Mouse (Mus musculus) spleen, adult 18-20 months (tissue): Measurements from ENCODE around the gene Pex16.

Experiments used
- DNase-seq, 2 experiments: peaks; one replicate each; pipeline ENCODE4 v3.0.0; 2022; ENCODE audit warnings: mixed read lengths in 2 of 2

Gene Pex16

GRCm38 (mm10) chr2:92370821-92371805, 3.4 kb upstream of the Pex16 start:
- peak in 1 of 2 experiments; percentile 37 for DNase-seq

GRCm38 (mm10) chr2:92371971-92372690, 2.3 kb upstream of the Pex16 start:
- DNase-seq: no peak

- no peak for DNase-seq
Observed at GRCm38 (mm10) chr2:92372767-92373436, 1.6 kb upstream of the Pex16 start.

GRCm38 (mm10) chr2:92373437-92373813, 1.1 kb upstream of the Pex16 start:
- DNase-seq: no peak

GRCm38 (mm10) chr2:92375099-92375623, 685 bp downstream of the Pex16 start:
- DNase-seq: peak; percentile 87 to 93

GRCm38 (mm10) chr2:92375788-92376187, 1.3 kb downstream of the Pex16 start:
- no peak for DNase-seq

GRCm38 (mm10) chr2:92376300-92376699, 1.8 kb downstream of the Pex16 start:
- no peak for DNase-seq

- no peak for DNase-seq
Observed at GRCm38 (mm10) chr2:92377320-92377719, 2.8 kb downstream of the Pex16 start.

GRCm38 (mm10) chr2:92379783-92380494, 5.5 kb downstream of the Pex16 start:
- DNase-seq: no peak

GRCm38 (mm10) chr2:92380495-92381050, 6.1 kb downstream of the Pex16 start:
- no peak for DNase-seq

- no peak for DNase-seq
Observed at GRCm38 (mm10) chr2:92381161-92381560, 6.7 kb downstream of the Pex16 start.

GRCm38 (mm10) chr2:92381901-92382588, 7.6 kb downstream of the Pex16 start, which contains the start of gene 1700029I15Rik:
Gene 1700029I15Rik (plus strand): TSS chr2:92382538.
- no peak for DNase-seq

- no peak for DNase-seq
Observed at GRCm38 (mm10) chr2:92382759-92383158, 8.3 kb downstream of the Pex16 start.

- no peak for DNase-seq
Observed at GRCm38 (mm10) chr2:92384101-92384500, 9.6 kb downstream of the Pex16 start.

- no peak for DNase-seq
Observed at GRCm38 (mm10) chr2:92385113-92386051, 10.9 kb downstream of the Pex16 start.

- DNase-seq: no peak
Observed at GRCm38 (mm10) chr2:92386821-92387570, 12.5 kb downstream of the Pex16 start.

GRCm38 (mm10) chr2:92387646-92388045, 13.2 kb downstream of the Pex16 start:
- DNase-seq: no peak

- no peak for DNase-seq
Observed at GRCm38 (mm10) chr2:92388081-92388517, 13.6 kb downstream of the Pex16 start.
